Mouse (Mus musculus) heart, postnatal 10 days (tissue): ENCODE results near the gene Gcc2. TPM values are rescaled to one million over a fixed set of nuclear protein-coding genes. Genes with fewer than 3 reads are reported as not detected.
"Not testable (repeated sequence)": the region's sequence is repeated elsewhere in the genome, so short reads cannot be mapped to it uniquely, and the experiment has no call there.

Experiments used
- DNase-seq, 2 experiments: peaks; one replicate each; pipeline ENCODE4 v3.0.0; 2021
- intact Hi-C: fragments of 180-260 bp; cut with DNase I; formaldehyde crosslinking; loops from one replicate; pipeline ENCODE4 v1.15.1; 2025
- total RNA-seq, 2 experiments: library from RNA; stranded (reverse); gene quantifications; 2 replicates each; pipeline ENCODE4 v1.2.3; 2021

Gcc2 gene
- total RNA-seq, 2 experiments from 2014 or later = 22.8 to 30.6 TPM

DNA sequence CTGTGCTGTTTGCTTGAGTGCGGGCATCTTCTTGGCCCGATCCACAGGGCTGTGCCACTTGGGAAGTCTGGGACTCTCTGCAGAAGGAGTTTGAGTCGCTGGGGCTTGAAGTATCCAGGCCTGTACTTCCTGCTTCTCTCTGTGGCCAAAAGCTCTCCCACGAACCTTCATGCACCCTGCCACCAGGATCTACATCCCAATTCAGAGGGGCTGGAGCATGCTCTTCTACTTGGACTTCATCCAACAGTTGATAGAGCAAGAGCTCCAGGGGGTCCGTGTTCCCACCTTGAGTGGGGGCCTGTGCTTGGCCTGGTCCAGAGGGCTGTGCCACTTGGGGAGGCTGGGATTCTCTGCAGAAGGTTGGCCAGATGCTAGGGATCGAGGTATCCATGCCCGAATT lies 24.2 kb upstream of the Gcc2 start:
- intact Hi-C loops = not testable (repeated sequence)

DNA sequence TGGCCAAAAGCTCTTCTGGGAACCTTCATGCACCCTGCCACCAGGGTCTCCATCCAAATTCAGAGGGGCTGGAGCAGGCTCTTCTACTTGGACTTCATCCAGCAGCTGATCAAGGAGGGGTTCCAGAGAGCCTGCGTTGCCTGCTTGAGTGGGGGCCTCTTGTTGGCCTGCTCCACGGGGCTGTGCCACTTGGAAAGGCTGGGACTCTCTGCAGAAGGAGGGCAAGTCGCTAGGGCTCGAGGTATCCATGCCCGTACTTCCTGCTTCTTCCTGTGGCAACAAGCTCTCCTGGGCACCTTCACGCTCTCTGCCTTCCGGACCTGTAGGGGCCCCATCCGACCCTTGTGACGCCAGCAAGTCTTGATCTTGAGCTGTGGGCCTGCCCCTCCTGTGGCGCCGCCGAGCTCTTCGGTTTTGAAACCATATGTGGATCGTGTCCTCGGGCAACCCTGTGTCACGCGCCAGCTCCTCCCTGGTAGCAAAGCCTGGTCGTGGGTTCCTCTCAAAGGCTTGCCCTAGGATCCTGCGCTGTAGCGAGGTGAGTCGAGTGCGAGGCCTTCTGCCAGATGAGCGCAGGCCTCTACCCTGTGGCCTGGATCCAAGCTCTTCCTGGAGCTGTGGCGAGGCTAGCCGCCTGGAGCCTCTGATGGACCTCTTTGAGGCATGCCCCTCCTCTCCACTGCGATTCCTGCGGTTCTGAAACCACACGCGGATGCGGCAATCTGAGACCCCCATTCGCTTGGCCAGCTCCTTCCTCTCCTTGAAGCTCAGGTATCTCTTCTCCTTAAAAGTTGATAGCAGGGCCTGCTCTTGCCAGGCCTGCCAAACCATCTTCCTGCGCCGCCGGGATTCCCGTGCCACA lies 23.3 kb upstream of the Gcc2 start:
- intact Hi-C loops = not testable (repeated sequence)
- peak; percentile 63 to 65 for DNase-seq

More for the DNA sequence above, 24.2 kb upstream of the Gcc2 start:
- not testable (repeated sequence) for DNase-seq

DNA sequence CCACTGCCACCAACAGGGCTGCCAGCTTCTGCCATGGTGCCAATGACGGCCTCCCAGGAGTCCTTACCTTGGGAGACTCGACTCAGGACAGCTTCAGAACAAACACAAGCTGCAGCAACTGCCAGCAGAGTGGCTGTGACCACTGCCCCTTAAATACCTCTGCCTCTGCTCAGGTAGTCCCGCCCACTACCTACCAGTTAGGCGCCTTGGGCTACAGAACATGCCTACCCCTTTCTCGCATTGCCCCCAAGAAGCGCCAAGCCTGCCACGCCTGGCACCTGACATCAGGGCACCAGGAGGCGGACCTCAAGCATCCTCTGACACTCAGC lies 22.7 kb upstream of the Gcc2 start, which contains the start of gene Duxf3:
Gene Duxf3 (minus strand): TSS at position 35 of the 329 bp plus-strand sequence.
- DNase-seq, intact Hi-C loops: not testable (repeated sequence)

DNA sequence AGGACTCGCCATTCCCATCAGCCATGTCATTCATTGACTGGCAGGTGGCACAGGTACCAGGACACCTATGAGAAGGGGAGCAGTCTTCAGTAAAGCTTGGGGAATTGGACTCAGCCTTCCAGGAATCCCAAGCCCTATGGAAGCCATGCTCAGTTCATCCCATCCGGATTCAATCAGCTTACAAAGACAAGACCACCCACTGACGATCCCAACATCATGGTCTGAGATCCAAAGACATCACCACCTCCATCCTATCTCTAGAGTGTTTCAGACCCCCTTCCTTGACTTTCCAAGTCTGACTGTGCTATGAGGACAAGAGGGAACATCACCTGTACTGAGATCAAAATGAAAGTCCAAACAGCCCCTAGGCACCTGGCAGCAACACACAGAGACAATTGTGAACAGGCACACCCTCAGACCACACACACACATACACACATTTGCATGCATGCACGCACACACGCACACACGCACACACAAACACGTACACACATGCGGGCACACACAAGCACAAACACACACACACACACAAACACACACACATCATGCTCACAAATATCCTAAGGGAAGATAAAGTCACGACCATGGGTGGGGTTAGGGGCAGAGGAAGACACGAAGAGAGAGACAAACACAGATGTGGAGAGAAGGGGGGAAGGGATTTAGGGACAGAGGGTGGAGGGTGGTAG lies 22.1 kb upstream of the Gcc2 start:
- DNase-seq = peak in 1 of 2 experiments; percentile 46

DNA sequence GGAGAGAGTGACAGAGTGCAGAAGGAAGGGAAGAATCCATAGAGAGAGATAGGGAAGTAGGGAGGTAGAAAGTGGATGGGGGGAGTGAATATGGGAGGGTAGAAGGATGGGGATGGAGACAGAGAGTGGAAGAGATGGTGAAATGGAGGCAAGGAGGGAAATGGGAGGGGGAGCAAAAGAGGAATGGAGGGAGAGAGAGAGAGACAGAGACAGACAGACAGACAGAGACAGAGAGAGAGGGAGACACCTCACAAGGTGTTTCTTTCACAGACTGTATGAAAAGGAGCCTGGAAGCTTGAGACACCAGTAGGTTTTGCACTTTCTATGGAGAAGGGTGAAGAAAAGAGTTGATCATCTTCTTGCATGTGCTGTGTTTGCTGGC lies 21.6 kb upstream of the Gcc2 start:
- DNase-seq, intact Hi-C loops: not testable (repeated sequence)

More for the DNA sequence above, 22.1 kb upstream of the Gcc2 start:
- intact Hi-C loops = not testable (repeated sequence)

DNA sequence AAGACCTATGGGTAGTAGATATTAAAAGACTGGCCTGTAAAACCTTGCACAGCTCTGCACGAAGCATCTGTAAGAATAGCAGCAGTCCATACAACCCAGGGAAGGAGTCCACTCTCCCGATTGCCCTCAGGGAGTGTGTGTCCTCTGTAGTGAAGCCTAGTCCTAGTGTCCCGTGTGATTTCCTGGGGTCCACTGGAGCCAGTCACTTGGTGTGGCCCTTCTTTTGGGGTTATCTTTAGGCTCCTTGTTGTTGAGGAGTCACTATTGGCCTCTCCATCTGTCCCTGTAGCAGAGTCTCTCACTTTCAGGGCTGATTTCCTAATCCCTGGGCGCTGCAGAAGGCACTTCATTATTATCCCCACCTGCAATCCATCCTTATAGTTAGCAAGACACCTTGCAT lies 20.3 kb upstream of the Gcc2 start:
- intact Hi-C loops, DNase-seq: not testable (repeated sequence)

DNA sequence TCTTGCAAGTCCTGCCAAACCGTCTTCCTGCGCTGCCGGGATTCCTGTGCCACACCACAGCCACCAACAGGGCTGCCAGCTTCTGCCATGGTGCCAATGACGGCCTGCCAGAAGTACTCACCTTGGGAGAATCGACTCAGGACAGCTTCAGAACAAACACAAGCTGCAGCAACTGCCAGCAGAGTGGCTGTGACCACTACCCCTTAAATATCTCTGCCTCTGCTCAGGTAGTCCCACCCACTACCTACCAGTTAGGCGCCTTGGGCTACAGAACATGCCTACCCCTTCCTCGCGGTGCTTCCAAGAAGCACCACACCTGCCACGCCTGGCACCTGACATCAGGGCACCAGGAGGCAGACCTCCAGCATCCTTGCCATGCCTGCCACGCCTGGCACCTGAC lies 18.7 kb upstream of the Gcc2 start, which contains the start of gene Gm4981:
Gene Gm4981 (minus strand): TSS at position 89 of the 400 bp plus-strand sequence.
- intact Hi-C loops = no loop called here

DNA sequence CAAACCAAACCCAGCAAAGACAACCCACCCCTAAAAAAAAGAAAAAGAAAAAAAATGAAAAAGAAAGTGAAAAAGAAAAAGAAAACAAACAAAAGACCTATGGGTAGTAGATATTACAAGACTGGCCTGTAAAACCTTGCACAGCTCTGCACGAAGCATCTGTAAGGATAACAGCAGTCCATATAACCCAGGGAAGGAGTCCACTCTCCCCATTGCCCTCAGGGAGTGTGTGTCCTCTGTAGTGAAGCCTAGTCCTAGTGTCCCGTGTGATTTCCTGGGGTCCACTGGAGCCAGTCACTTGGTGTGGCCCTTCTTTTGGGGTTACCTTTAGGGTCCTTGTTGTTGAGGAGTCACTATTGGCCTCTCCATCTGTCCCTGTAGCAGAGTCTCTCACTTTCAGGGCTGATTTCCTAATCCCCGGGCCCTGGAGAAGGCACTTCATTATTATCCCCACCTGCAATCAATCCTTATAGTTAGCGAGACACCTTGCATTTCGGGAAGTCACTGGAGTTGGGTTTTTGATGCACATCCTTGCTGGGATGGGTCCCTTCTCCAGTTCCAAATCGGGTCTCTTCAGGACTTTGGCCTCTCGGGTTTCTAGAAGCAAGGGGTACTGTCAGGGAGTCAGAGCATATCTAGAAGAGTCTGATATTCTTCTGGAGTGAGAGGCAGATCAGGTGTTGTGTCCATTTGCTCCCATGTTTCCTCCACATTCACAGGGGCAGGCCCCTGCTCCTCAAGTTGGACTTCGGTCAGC lies 16.1 kb upstream of the Gcc2 start:
- peak in 1 of 2 experiments; percentile 53 for DNase-seq
- intact Hi-C loops = not testable (repeated sequence)

More for the DNA sequence above, 18.7 kb upstream of the Gcc2 start, which contains the start of gene Gm4981:
- DNase-seq = no peak

DNA sequence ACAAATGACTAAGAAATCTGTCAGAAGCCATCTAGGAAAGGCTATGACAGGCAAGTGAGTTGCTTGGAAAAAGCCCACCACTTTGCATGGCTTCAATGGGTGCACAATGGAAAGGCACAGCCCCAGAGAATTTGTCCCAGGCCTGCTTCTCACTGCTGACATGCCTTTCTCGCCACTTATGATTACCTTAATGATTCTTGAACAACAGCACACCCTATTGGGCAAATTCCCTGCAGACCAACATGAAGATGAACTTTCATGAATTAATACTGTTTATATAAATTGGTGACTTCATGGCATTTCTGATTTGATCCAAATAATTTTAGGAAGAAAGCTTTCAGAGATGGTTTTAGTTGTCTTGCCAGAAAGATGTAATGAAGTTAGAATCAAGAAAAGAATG lies 5.8 kb upstream of the Gcc2 start:
- no peak for DNase-seq
- intact Hi-C loops = no loop called here

DNA sequence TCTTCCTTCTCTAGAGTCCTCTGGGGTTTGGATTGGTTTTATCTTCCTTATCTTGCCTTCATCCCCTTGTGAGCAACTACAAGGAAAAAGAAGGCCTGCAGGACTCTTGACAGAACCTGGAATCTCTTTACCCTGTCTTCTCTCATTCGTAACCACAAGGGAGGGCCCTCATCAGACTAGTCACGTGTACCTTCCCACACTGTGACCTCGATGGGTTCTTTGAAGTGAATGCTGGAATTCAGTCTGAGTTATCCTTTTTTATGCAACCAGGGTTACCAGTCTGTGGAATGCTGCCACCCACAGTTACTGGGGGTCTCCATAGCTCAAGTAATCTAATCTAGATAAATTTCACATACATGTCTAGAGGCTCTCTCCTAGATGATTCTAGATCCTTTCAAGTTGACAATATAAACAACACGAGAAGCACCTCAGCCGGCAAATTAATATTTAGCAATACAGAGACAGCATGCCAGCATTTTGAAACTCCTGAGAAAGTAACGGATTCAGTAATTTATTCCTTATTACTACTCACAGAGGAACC lies 592 bp upstream of the Gcc2 start:
- intact Hi-C loops = no loop called here
- peak; percentile 4 to 16 for DNase-seq

DNA sequence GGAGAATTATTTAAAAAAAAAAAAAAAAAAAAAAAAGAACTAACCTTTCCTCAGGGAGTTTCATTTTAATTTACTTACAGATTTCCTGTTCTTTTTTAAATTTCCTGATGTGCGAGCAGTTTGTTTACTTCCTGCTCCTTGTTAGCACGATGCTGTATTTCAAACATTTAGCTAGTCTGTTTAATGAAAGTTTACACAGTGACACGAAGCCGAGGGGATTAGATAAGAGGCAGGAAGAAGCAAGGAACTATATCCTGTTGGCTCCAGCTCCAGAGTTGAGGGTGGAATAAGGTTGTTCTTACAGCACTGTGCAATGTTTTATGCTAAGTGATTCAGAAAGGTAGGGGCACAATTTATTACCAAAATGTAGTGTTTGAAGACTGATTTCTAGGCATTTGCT lies 657 bp downstream of the Gcc2 start:
- intact Hi-C loops = no loop called here
- peak; percentile 18 to 35 for DNase-seq

DNA sequence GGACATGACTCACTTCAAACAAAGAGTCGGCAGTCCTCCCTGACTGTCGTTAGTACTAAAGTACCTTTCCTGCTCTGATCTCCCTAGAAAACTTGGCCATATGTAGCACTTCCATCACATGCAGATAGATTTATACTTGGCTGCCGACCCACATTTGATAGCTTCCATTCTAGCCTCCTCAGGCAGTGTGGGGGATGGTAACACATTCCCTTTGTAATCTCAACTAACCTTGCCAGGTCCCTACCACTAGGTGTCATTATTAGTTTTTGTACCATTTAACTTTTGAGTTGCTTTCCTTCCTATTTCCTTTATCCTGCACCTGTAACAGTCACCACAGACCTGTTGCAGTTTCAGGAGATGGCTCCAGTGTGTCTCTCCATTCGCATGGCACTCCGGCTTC lies 3.2 kb downstream of the Gcc2 start:
- intact Hi-C loops = no loop called here
- DNase-seq = peak; percentile 10 to 11

DNA sequence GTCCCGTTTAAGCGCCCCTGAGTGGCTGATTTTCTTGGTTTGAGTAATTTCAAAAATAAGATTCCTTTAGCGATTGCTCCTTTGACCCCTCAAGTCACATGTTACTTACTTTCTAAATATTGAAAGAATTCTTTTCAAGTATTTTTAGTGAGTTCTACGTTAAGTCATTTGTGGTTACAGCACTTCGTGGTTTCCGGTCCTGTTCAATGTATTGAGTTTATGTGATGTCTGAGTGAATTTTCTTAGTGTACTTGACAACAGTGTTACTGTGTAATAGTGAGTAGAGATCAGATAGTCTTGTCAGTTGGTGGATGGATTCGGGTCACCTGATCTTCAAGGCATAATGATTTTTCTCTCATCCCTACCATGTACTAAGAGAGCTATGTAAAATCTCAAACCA lies 26.9 kb downstream of the Gcc2 start:
- intact Hi-C loops = no loop called here
- no peak for DNase-seq

DNA sequence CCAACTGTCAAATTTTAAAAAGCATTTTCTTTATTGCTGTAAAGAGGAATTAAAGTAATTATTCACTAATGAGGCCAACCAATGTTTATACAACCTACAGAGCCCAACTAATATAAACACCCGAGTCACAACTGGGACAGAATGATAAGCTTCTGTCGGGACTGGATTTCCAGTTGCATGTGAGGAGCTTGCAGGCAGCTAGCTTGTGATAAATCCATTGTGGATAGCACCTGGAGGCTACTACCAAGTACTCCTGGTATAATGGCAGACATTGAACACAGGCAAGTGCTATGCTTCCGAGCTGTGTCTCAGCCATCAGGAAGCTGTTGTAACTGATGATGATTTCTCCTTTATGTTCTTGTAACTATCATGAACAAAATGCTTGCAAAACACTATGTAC lies 35.4 kb downstream of the Gcc2 start:
- intact Hi-C loops = loop anchor here (10.0 kb wide), 1 partner anchor 164 kb away; no protein-coding TSS in a partner anchor
- DNase-seq = no peak

DNA sequence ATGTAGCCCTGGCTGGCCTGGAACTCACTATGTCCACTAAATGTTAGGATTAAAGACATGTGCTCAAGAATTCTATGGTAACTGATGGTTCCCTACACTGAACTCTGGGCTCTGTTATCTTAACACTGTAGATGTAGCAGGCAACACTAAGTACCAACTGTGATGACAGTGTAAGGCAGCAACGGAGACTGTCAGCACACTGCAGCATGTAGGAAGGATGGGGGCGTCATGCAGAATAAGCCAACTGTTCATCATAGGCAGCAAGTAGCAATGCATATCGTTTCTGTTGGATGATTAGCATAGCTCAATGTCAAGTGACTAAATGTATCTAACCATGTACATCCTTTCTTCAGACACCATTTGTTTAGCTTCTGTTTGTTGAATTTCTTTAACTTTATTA lies 38.9 kb downstream of the Gcc2 start:
- intact Hi-C loops = loop anchor here (10.0 kb wide), 1 partner anchor 161 kb away; no protein-coding TSS in a partner anchor
- DNase-seq = no peak

DNA sequence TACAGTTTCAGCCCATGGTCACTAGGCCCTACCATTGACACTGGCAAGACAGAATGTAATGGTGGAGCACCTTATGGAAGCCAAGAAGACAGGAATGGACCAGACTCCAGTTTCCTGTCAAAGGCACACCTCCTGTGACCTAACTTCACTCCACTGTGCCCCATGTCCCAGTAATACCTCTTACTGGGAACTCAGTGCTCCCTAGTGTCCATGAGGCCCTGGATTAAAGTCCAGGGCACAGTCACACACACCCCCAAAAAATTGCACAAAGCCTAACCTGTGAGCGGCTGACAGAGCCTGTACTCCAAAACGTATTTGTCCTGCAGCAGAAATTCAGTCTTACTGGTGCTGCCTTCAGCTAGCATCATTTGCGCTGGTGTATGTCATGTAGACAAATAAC lies 40.3 kb downstream of the Gcc2 start:
- DNase-seq = no peak
- intact Hi-C loops = loop anchor here (10.0 kb wide), 1 partner anchor 159 kb away; no protein-coding TSS in a partner anchor

DNA sequence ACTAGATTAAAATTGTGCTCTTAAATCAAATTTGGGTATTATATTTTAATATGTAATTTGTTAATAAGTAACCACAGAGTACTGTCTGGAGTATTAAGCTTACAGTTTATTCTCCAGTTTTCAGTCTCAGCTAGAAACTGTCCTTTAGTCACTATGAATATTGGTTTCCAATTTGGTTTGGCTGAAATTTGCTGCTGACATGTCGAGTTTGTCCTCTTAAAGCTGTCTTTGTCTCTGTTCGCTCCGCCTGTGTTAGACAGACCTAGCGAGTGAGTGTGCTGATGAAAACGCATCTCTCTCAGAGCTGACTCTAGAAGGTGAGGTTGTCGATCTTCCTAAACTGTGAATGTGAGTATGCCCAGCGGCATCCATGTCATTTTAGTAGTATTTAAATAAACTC lies 49.7 kb downstream of the Gcc2 start:
- DNase-seq = no peak
- intact Hi-C loops = loop anchor here (5.0 kb wide), 1 partner anchor 72 kb away; no protein-coding TSS in a partner anchor

DNA sequence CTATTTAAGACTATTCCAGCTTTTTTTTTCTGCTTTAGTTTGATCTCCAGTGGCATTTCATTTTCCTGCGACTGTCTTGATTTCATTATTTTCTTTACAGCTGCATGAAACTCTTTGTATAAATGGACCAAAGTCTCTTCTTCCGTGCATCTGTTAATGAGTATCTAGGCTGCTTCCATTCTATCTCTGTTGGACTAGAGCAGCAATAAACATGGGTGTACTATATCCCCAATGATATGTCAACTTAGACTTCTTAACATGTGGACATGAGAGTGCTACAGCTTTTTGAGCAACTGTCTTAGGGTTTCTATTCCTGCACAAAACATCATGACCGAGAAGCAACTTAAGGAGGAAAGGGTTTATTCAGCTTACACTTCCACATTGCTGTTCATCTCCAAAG lies 51.6 kb downstream of the Gcc2 start:
- intact Hi-C loops = loop anchor here (5.0 kb wide), 1 partner anchor 70 kb away; no protein-coding TSS in a partner anchor
- DNase-seq = no peak

DNA sequence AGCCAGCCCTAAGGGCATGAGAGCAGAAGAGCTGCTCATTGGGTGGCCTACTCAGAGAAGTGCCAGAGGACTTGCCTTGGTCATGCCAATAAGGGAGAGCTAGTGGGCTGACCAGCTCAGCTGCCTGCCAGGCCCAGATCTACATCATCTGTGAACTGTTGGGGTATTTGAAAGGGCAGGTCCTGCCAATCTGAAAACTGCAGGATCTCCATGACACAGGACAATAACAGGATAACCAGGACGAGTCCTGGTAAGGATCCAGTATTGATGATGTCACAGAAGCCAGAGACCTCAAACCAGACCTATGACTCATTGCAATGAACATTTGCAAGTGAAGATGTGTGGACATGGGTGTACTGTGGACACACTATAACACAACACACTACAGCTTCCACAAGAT lies 55.5 kb downstream of the Gcc2 start:
- intact Hi-C loops = no loop called here
- no peak for DNase-seq

DNA sequence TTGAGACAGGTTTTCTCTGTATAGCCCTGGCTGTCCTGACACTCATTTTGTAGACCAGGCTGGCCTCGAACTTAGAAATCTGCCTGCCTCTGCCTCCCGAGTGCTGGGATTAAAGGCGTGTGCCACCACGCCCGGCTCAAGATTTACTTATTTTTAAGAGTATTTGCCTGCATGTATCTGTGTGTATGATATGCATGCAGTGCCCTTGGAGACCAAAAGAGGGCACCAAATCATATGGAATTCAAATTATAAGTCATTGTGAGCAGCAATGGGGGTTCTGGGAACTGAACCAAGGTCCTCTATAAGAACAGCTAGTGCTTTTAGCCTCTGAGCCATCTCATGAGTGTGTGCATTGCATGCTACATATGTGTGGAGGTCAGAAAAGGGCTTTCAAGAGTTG lies 57.6 kb downstream of the Gcc2 start:
- no peak for DNase-seq
- intact Hi-C loops = no loop called here
